Mouse (Mus musculus) limb, embryonic 12.5 days (tissue): Measurements from ENCODE around the gene Lrrc1. TPM values are rescaled to one million over a fixed set of nuclear protein-coding genes. Genes with fewer than 3 reads are reported as not detected.

Source experiments
- ATAC-seq: fragments of 200-750 bp; cut with Nextera tagmentation; 2 replicates; pipeline ENCODE4 v1.8.0; 2017; ENCODE audit warnings: low read depth, moderate TSS enrichment; ENCODE audit not compliant: insufficient number of reproducible peaks, insufficient read depth, low FRiP score, low TSS enrichment
- H3K27ac ChIP-seq: fragments of 300-500 bp; sonication (generic); 2 replicates; pipeline ENCODE4 v1.5.1; 2016; ENCODE audit warnings: mild to moderate bottlenecking, moderate library complexity
- H3K27me3 ChIP-seq: fragments of 300-500 bp; sonication (generic); 2 replicates; pipeline ENCODE4 v1.6.1; 2016; ENCODE audit warnings: mild to moderate bottlenecking, moderate library complexity
- H3K36me3 ChIP-seq: fragments of 300-500 bp; sonication (generic); 2 replicates; pipeline ENCODE4 v1.6.1; 2016; ENCODE audit warnings: mild to moderate bottlenecking, moderate library complexity
- H3K4me1 ChIP-seq: fragments of 300-500 bp; sonication (generic); replicated peaks from 2 replicates; pipeline ENCODE4 v1.6.1; 2016
- H3K4me2 ChIP-seq: fragments of 300-500 bp; sonication (generic); 2 replicates; pipeline ENCODE4 v1.6.1; 2016; ENCODE audit warnings: mild to moderate bottlenecking, moderate library complexity
- H3K4me3 ChIP-seq: fragments of 300-500 bp; sonication (generic); replicated peaks from 2 replicates; pipeline ENCODE4 v1.5.1; 2016; ENCODE audit warnings: mild to moderate bottlenecking
- H3K9ac ChIP-seq: fragments of 300-500 bp; sonication (generic); replicated peaks from 2 replicates; pipeline ENCODE4 v1.6.1; 2016; ENCODE audit warnings: mild to moderate bottlenecking, moderate library complexity
- H3K9me3 ChIP-seq: fragments of 300-500 bp; sonication (generic); 2 replicates; pipeline ENCODE4 v1.6.1; 2016; ENCODE audit warnings: mild to moderate bottlenecking, moderate library complexity
- WGBS: fragments of 180-500 bp; shearing (Covaris S2); methylation state at CpG from one replicate; pipeline ENCODE4 v1.1.7; 2016; 5-methylcytosine and 5-hydroxymethylcytosine counted together
- polyA plus RNA-seq: library from polyadenylated mRNA; unstranded; fragments of >200 nt; fragmentation: Nextera tagmentation; extraction: Ambion mirVana; gene quantifications from 2 replicates; pipeline ENCODE4 v1.2.1, GENCODE M21; 2016

The Lrrc1 gene
- polyA plus RNA-seq, 1 experiment from 2014 or later, result 13.2 TPM

DNA sequence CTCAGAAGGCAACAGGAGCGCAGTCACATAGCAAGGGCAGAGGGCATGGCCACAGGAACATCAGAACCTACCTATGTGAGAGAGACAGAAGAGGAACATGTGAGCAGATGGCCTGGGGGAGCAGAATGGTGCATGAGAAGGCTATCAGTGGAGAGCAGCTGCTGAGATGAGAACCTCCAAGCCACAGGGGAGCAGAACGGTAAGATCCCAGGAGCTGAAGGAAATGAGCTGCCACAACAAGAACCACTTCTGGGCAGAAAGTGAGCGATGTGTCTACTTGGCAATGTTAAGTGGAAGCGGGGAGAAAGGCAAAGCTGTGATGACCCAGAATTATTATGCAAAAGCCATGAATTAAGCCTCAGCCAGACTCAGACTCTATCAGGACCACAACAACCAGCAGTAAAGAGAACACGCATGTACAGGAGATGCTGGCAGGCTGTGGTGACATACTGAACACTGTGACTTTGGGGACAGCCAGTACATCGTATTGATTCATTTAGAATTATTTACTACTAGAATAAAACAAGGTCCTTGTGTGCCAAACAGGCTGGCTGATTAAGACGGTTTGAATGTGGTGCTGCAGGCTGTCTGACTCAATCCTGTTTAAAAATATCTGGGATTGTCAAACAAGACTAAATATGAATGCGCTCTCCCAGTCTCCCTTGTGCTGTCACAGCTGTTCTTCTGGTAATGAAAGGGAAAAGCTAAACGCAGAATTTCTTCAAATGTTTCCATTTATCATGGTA, 63.9 kb downstream of the Lrrc1 start:
- H3K27ac ChIP-seq, result no peak overlapping the region
- no peaks in the 10 kb centered on the region for H3K36me3 ChIP-seq
- H3K4me3 ChIP-seq, result no peak overlapping the region
- H3K27me3 ChIP-seq, result no peaks in the 10 kb centered on the region
- H3K4me1 ChIP-seq, result peaks cover 15% of the 10 kb centered on the region
- ATAC-seq, result no peak
- H3K4me2 ChIP-seq, result no peak overlapping the region
- WGBS, result 81% methylated on average over 9 of the region's 9 CpGs
- H3K9me3 ChIP-seq, result no peaks in the 10 kb centered on the region
- no peak overlapping the region for H3K9ac ChIP-seq

GRCm38 (mm10) chr9:77480001-77480400, 64.7 kb downstream of the Lrrc1 start:
- no peak overlapping the region for H3K4me3 ChIP-seq
- no peak overlapping the region for H3K9ac ChIP-seq
- H3K9me3 ChIP-seq, result no peaks in the 10 kb centered on the region
- no peak for ATAC-seq
- 89% methylated on average over 7 of the region's 7 CpGs for WGBS
- H3K27me3 ChIP-seq, result no peaks in the 10 kb centered on the region
- H3K4me2 ChIP-seq, result no peak overlapping the region
- H3K4me1 ChIP-seq, result peaks cover 15% of the 10 kb centered on the region
- no peak overlapping the region for H3K27ac ChIP-seq
- H3K36me3 ChIP-seq, result no peaks in the 10 kb centered on the region

DNA sequence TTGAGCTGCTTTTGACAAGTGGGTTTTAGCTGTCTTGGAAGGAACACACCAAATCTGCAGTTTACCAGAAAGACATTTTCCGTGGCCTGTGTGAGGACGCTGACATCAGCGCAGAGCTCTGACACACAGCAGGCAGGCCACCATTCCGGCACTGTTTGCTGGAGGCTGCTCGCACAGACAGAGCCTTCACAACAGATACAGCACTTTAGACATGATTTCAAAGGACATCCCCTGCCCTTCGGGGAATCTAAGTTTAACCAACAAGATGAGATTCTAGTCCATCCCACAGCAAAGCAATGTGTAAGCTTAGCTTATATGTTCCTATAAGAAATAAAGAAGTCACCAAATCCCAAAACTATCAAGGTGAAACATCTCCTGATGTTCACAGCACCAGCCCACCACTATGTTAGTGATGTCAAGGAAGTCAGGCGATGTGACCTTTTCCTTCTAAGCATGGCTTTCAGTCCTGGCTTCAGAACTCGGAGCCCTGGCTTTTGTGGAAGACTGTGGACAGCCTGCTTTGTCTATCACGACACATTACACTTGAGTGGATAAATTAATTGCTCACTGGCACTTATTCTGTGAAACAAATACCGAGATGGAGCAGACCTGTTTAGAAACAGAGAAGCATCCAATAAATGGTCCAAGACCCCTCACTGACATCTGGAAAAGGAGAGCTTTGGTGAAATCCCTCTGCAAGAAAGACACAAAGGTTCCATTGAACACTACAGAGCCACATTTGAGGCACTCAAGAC, 66.3 kb downstream of the Lrrc1 start:
- no peak overlapping the region for H3K4me3 ChIP-seq
- H3K9ac ChIP-seq, result no peak overlapping the region
- no peak for ATAC-seq
- H3K27ac ChIP-seq, result no peak overlapping the region
- H3K4me1 ChIP-seq, result peaks cover 15% of the 10 kb centered on the region
- H3K27me3 ChIP-seq, result no peaks in the 10 kb centered on the region
- H3K4me2 ChIP-seq, result no peak overlapping the region
- no peaks in the 10 kb centered on the region for H3K9me3 ChIP-seq
- WGBS, result 82% methylated on average over 10 of the region's 10 CpGs
- 0 out of 2 replicates have a peak, but pooled peaks cover 2% of the 10 kb centered on the region for H3K36me3 ChIP-seq

DNA sequence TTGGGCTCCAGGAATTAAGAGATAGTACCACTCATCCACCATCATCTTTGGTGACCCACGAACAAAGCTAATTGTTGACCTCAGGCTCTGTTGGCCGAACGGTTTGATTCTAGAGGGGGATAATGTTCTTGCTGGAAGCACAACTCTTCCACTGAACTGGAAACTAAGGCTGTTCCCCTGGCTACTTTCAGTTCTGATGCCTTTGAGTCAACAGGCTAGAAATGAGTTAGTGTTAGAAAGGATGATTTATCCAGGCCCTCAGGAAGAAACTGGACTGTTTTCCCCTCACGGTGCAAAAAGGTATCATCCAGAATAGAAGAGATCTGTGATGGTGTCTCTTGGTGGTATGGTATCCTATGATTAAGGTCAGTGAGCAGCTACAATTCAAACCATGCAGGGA, 70.1 kb downstream of the Lrrc1 start:
- Histone ChIP-seq H3K27ac (no peak overlapping the region), H3K27me3 (no peaks in the 10 kb centered on the region), H3K4me1 (peaks cover 20% of the 10 kb centered on the region), H3K9ac (no peak overlapping the region), H3K4me2 (no peak overlapping the region), H3K36me3 (0 out of 2 replicates have a peak, but pooled peaks cover 4% of the 10 kb centered on the region), H3K4me3 (no peak overlapping the region), H3K9me3 (no peaks in the 10 kb centered on the region)
- 88% methylated on average over 4 of the region's 4 CpGs for WGBS
- ATAC-seq, result no peak

DNA sequence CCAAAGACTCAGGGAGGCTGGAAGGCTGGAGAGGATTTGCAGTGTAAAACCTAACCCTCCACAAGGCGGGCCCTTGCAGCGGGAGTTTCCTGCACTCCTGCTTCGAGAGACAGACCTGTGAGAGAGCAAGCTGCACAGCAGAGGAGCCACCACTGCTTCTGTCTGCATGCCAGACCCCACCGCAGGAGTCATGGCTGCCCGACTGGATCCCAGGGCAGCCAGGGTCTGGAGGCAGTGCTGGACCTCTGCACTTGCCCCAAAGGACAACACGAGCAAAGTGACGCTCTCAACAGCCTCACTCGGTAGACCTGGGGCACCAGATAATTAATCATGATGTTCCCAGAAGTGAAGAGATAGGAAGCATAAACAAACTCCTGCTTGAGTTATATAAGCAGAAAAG, 72.1 kb downstream of the Lrrc1 start:
- H3K9me3 ChIP-seq, result no peaks in the 10 kb centered on the region
- 61% methylated on average over 8 of the region's 8 CpGs for WGBS
- peaks cover 16% of the 10 kb centered on the region for H3K4me1 ChIP-seq
- ATAC-seq, result no peak
- no peak overlapping the region for H3K4me3 ChIP-seq
- H3K36me3 ChIP-seq, result peaks cover 16% of the 10 kb centered on the region
- H3K9ac ChIP-seq, result no peak overlapping the region
- no peak overlapping the region for H3K27ac ChIP-seq
- H3K27me3 ChIP-seq, result no peaks in the 10 kb centered on the region
- no peak overlapping the region for H3K4me2 ChIP-seq

GRCm38 (mm10) chr9:77471646-77472220, 72.9 kb downstream of the Lrrc1 start:
- no peak overlapping the region for H3K27ac ChIP-seq
- WGBS, result 77% methylated on average over 12 of the region's 12 CpGs
- peaks cover 22% of the 10 kb centered on the region for H3K36me3 ChIP-seq
- no peaks in the 10 kb centered on the region for H3K9me3 ChIP-seq
- H3K4me1 ChIP-seq, result peaks cover 13% of the 10 kb centered on the region
- no peak overlapping the region for H3K4me3 ChIP-seq
- H3K4me2 ChIP-seq, result no peak overlapping the region
- H3K9ac ChIP-seq, result no peak overlapping the region
- no peak for ATAC-seq
- no peaks in the 10 kb centered on the region for H3K27me3 ChIP-seq

- no peak overlapping the region for H3K4me3 ChIP-seq
- no peak overlapping the region for H3K4me2 ChIP-seq
- peaks cover 22% of the 10 kb centered on the region for H3K36me3 ChIP-seq
- no peaks in the 10 kb centered on the region for H3K27me3 ChIP-seq
- ATAC-seq, result peak; percentile 74; the same call in 1 of the 2 replicates
- H3K9ac ChIP-seq, result no peak overlapping the region
- H3K9me3 ChIP-seq, result no peaks in the 10 kb centered on the region
- no peak overlapping the region for H3K27ac ChIP-seq
- H3K4me1 ChIP-seq, result peaks cover 21% of the 10 kb centered on the region
- 68% methylated on average over 20 of the region's 20 CpGs for WGBS
These were observed 74.7 kb downstream of the Lrrc1 start for GRCm38 (mm10) chr9:77469791-77470607.

- H3K4me3 ChIP-seq, result no peak overlapping the region
- no peak for ATAC-seq
- no peaks in the 10 kb centered on the region for H3K27me3 ChIP-seq
- H3K9me3 ChIP-seq, result no peaks in the 10 kb centered on the region
- peaks cover 38% of the 10 kb centered on the region for H3K4me1 ChIP-seq
- no peak overlapping the region for H3K4me2 ChIP-seq
- 84% methylated on average over 5 of the region's 5 CpGs for WGBS
- peaks cover 17% of the 10 kb centered on the region for H3K36me3 ChIP-seq
- H3K27ac ChIP-seq, result no peak overlapping the region
- H3K9ac ChIP-seq, result no peak overlapping the region
These were observed 77.7 kb downstream of the Lrrc1 start for GRCm38 (mm10) chr9:77466926-77467325.

GRCm38 (mm10) chr9:77465401-77465800, 79.3 kb downstream of the Lrrc1 start:
- Histone ChIP-seq H3K9ac (no peak overlapping the region), H3K4me2 (peak overlapping the region; percentile 19; the same call in 1 of the 2 replicates), H3K4me3 (no peak overlapping the region), H3K9me3 (no peaks in the 10 kb centered on the region), H3K27ac (no peak overlapping the region), H3K4me1 (peaks cover 42% of the 10 kb centered on the region), H3K36me3 (peaks cover 17% of the 10 kb centered on the region), H3K27me3 (no peaks in the 10 kb centered on the region)
- 49% methylated on average over 11 of the region's 11 CpGs for WGBS
- no peak for ATAC-seq

GRCm38 (mm10) chr9:77463861-77464260, 80.8 kb downstream of the Lrrc1 start:
- peak overlapping the region; percentile 36 for H3K27ac ChIP-seq

GRCm38 (mm10) chr9:77463195-77463594, 81.5 kb downstream of the Lrrc1 start:
- Histone ChIP-seq H3K27me3 (no peaks in the 10 kb centered on the region), H3K4me3 (no peak overlapping the region), H3K9me3 (no peaks in the 10 kb centered on the region), H3K4me2 (no peak overlapping the region), H3K9ac (no peak overlapping the region), H3K4me1 (peaks cover 36% of the 10 kb centered on the region), H3K27ac (no peak overlapping the region), H3K36me3 (peaks cover 10% of the 10 kb centered on the region)
- WGBS, result 22% methylated on average over 4 of the region's 4 CpGs
- no peak for ATAC-seq

More at GRCm38 (mm10) chr9:77463861-77464260, 80.8 kb downstream of the Lrrc1 start:
- WGBS, result 66% methylated on average over 7 of the region's 7 CpGs
- Histone ChIP-seq H3K4me3 (no peak overlapping the region), H3K9me3 (no peaks in the 10 kb centered on the region), H3K27me3 (no peaks in the 10 kb centered on the region), H3K9ac (no peak overlapping the region), H3K36me3 (peaks cover 17% of the 10 kb centered on the region), H3K4me1 (peaks cover 36% of the 10 kb centered on the region), H3K4me2 (no peak overlapping the region)
- ATAC-seq, result no peak; the same call in 1 of the 2 replicates
